Mouse (Mus musculus) CH12.LX (cell line): ENCODE results near the gene Plch1.

ENCODE experiments used
- BHLHE40 ChIP-seq: IDR thresholded peaks from 2 replicates; pipeline ENCODE4 v1.6.1; 2011; ENCODE audit warnings: mild to moderate bottlenecking, low read depth, low read length, improper control_type of control experiment
- CTCF ChIP-seq, 2 experiments: IDR thresholded peaks in 1 of 2; conservative IDR thresholded peaks in 1 of 2; 2 replicates each; pipeline ENCODE4 v1.5.1; 2011 to 2012; ENCODE audit warnings: low read depth in 2 of 2, low read length in 2 of 2, improper control_type of control experiment in 1 of 2, inconsistent platforms in 1 of 2, mild to moderate bottlenecking in 1 of 2, moderate library complexity in 1 of 2
- EP300 ChIP-seq: IDR thresholded peaks from 2 replicates; pipeline ENCODE4 v1.6.1; 2011; ENCODE audit warnings: low read length, improper control_type of control experiment
- IRF4 ChIP-seq: IDR thresholded peaks from 2 replicates; pipeline ENCODE4 v1.6.1; 2014; ENCODE audit warnings: low read depth, mild to moderate bottlenecking, inconsistent platforms, low read length, improper control_type of control experiment
- MAX ChIP-seq: IDR thresholded peaks from 2 replicates; pipeline ENCODE4 v1.6.1; 2011; ENCODE audit warnings: low read length, improper control_type of control experiment
- NRF1 ChIP-seq: IDR thresholded peaks from 2 replicates; pipeline ENCODE4 v1.6.1; 2014; ENCODE audit warnings: low read depth, mild to moderate bottlenecking, inconsistent platforms, low read length, improper control_type of control experiment, moderate library complexity
- POLR2A ChIP-seq: IDR thresholded peaks from 2 replicates; pipeline ENCODE4 v1.6.1; 2011; ENCODE audit warnings: low read depth, mild to moderate bottlenecking, improper control_type of control experiment, low read length
- ZC3H11A ChIP-seq: IDR thresholded peaks from 2 replicates; pipeline ENCODE4 v1.6.1; 2012; ENCODE audit warnings: low read depth, mild to moderate bottlenecking, inconsistent platforms, low read length, improper control_type of control experiment
- ZKSCAN1 ChIP-seq: IDR thresholded peaks from 2 replicates; pipeline ENCODE4 v1.6.1; 2012; ENCODE audit warnings: low read depth, inconsistent platforms, low read length, improper control_type of control experiment, borderline replicate concordance

- TF ChIP-seq BHLHE40 (no peak), POLR2A (no peak), CTCF (conservative IDR thresholded peaks at IDR 0.05 in 1 of 2, IDR thresholded peaks at IDR 0.05 in 1 of 2; ENCODE audit: low read depth in 2 of 2, low read length in 2 of 2) (no peak), IRF4 (no peak), NRF1 (no peak), ZC3H11A (no peak), EP300 (no peak), ZKSCAN1 (no peak), MAX (no peak)
These were observed 56.8 kb downstream of the Plch1 start for GRCm38 (mm10) chr3:63842436-63842835.
